Mouse (Mus musculus) lung, adult 2 months (tissue): ENCODE data around the gene Cdk11b. TPM values are rescaled to one million over a fixed set of nuclear protein-coding genes. Genes with fewer than 3 reads are reported as not detected.
"Not testable (repeated sequence)": the region's sequence is repeated elsewhere in the genome, so short reads cannot be mapped to it uniquely, and the experiment has no call there.

Experiments
- DNase-seq: peaks from one replicate; pipeline ENCODE4 v3.0.0; 2022
- H3K4me1 ChIP-seq: fragments of 200-500 bp; 2 replicates; pipeline ENCODE4 v1.6.1; 2011; ENCODE audit warnings: low read length; ENCODE audit not compliant: control insufficient read depth, insufficient read depth
- H3K4me3 ChIP-seq: fragments of 200-500 bp; replicated peaks from 2 replicates; pipeline ENCODE3; 2011; ENCODE audit warnings: low read depth, mild to moderate bottlenecking, control low read depth, low read length; ENCODE audit errors: extremely low read depth
- CTCF ChIP-seq: fragments of 200-500 bp; IDR thresholded peaks from 2 replicates; pipeline ENCODE4 v1.5.1; 2011; ENCODE audit warnings: mild to moderate bottlenecking, low read length, control low read depth; ENCODE audit not compliant: insufficient read depth
- POLR2A ChIP-seq: fragments of 200-500 bp; IDR thresholded peaks from 2 replicates; pipeline ENCODE4 v1.6.1; 2011; ENCODE audit warnings: low read depth, mild to moderate bottlenecking, control low read depth, low read length, borderline replicate concordance; ENCODE audit errors: extremely low read depth
- WGBS: fragments of 180-500 bp; shearing (Covaris S2); methylation state at CpG from one replicate; pipeline ENCODE4 v1.1.7; 2018; 5-methylcytosine and 5-hydroxymethylcytosine counted together
- polyA plus RNA-seq: library from polyadenylated mRNA; depleted of rRNA; stranded (reverse); fragments of >200 nt; gene quantifications from 2 replicates; pipeline ENCODE4 v1.2.3, GENCODE M21; 2012

Cdk11b gene
- polyA plus RNA-seq, 1 experiment = 29.1 TPM

DNA sequence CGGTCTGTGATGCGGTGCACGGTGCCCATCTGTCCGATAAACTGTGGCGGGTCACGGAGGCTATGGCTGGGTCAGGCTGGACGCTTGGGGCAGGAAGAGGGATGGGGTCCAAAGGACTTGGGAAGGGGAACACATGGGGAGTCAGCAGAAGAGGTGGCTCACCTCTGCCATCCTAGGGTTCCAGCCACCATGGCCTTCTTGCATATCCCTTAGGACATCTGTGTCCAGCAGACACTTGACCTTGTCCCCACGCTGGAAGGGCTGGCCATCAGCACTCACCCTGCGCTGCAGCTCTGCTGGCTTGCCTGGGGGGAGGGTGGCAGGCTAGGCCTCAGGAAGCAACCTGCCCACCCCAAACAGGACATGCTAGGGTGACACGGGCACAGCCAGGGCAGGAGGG, 34.3 kb downstream of the Cdk11b start:
- Histone ChIP-seq H3K4me3 (no peak overlapping the region), H3K4me1 (no peaks in the 10 kb centered on the region)
- TF ChIP-seq CTCF (no peak), POLR2A (no peak)
- WGBS = 89% methylated on average over 10 of the region's 10 CpGs
- DNase-seq = no peak

- 70% methylated on average over 12 of the region's 12 CpGs for WGBS
- TF ChIP-seq CTCF (no peak), POLR2A (no peak)
- DNase-seq = no peak
- Histone ChIP-seq H3K4me3 (no peak overlapping the region), H3K4me1 (no peaks in the 10 kb centered on the region)
Observed at GRCm38 (mm10) chr4:155660641-155661040, 36.0 kb downstream of the Cdk11b start.

- Histone ChIP-seq H3K4me3 (no peak overlapping the region), H3K4me1 (peaks cover 6% of the 10 kb centered on the region)
- TF ChIP-seq POLR2A = no peak
- TF ChIP-seq CTCF = no peak
- DNase-seq = no peak
Observed at GRCm38 (mm10) chr4:155666903-155667302, 42.2 kb downstream of the Cdk11b start.

- Histone ChIP-seq H3K4me1 (peaks cover 6% of the 10 kb centered on the region), H3K4me3 (peak within 1 kb of the TSS; percentile 84)
- TF ChIP-seq CTCF (no peak), POLR2A (0 out of 2 replicates have a peak, but pooled peaks have one; percentile 46)
- WGBS = under 1% methylated on average over 73 of the region's 73 CpGs
- DNase-seq = peak; percentile 97
Observed at GRCm38 (mm10) chr4:155668689-155669597, 44.3 kb downstream of the Cdk11b start, which contains the start of gene Mib2. Gene Mib2 (minus strand): TSS chr4:155669198.

DNA sequence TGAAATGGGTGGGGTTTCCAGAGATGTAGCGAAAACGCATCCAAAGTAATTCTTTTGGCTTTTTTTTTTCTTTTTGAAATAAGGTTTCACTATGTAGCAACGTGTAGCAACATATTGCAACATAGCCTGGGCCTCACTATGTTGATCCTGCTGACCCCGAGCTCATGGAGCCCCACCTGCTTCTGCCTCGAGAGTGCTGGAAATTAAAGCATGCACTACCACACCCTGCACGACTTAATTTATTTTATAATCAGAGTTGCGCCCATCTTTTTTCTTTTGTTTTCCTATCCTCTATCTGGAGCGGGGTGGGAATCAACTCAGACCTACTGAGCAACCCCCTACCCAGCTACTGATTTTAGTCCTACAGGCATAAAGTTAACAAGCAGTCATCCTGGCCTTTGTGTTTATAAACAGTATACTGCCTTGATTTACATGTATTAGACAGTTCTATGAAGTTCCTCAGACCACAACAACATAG, 45.0 kb downstream of the Cdk11b start:
- WGBS = 1% methylated on average over 8 of the region's 8 CpGs
- Histone ChIP-seq H3K4me3 (peak overlapping the region; percentile 84), H3K4me1 (peaks cover 6% of the 10 kb centered on the region)
- no peak for DNase-seq
- no peak for TF ChIP-seq CTCF
- TF ChIP-seq POLR2A = no peak

DNA sequence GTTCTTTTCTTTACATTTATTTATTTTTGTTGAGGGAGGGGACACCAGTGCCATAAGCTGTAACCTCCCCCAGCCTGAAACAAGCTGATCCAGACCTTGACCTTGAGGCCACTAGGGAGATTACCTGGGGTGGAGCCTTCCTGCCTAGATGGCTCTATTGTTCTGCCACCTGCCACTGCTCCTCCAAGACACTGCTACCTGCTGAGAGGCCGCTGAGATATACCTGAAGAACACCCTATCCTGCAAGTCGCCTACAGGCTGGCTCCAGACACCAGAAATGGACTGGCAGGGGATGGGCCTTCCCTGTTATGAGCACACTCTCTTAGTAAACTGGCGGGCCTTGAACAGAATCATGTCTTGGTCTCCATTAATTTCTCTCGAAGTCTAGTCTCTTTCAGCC, 45.6 kb downstream of the Cdk11b start:
- 79% methylated on average over 4 of the region's 4 CpGs for WGBS
- not testable (repeated sequence) for DNase-seq, H3K4me3 ChIP-seq, H3K4me1 ChIP-seq

DNA sequence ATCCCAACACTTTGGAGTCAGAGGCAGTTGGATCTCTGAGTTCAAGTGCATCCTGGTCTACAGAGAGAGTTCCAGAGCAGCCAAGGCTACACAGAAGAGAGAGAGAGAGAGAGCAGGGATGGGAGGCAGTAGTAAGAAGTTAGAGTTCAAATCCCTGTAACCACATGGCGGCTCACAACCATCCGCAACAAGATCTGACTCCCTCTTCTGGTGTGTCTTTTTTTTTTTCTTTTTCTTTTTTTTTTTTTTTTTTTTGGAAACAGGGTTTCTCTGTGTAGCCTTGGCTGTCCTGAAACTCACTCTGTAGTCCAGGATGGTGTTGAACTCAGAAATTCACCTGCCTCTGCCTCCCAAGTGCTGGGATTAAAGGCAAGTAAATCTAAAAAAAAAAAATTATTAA, 47.4 kb downstream of the Cdk11b start:
- TF ChIP-seq POLR2A (no peak), CTCF (no peak)
- H3K4me1 ChIP-seq = peaks cover 6% of the 10 kb centered on the region
- WGBS = 56% methylated on average over 2 of the region's 2 CpGs
- no peak for DNase-seq
- H3K4me3 ChIP-seq = no peak overlapping the region

DNA sequence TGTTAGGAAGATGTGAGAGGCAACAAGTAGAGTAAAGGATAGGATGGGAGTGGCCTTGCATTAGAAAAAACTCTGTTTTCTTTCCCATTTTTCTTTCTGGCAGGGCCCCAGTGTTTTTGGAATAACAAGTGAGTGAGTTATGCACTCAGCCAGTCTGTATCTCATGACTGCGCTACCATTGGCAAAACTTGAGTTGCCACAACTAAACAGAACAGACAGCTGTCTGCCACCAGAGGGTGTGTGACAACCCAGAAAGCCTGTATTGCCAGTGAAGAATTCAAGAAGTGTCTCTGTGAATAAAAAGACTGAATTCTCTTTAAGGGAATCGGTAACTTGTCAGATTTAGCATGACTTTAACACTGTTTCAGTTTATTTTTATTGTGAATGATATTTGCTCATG, 51.3 kb downstream of the Cdk11b start:
- no peaks in the 10 kb centered on the region for H3K4me1 ChIP-seq
- WGBS = 57% methylated on average over 2 of the region's 2 CpGs
- TF ChIP-seq CTCF (no peak), POLR2A (no peak)
- no peak overlapping the region for H3K4me3 ChIP-seq
- no peak for DNase-seq

DNA sequence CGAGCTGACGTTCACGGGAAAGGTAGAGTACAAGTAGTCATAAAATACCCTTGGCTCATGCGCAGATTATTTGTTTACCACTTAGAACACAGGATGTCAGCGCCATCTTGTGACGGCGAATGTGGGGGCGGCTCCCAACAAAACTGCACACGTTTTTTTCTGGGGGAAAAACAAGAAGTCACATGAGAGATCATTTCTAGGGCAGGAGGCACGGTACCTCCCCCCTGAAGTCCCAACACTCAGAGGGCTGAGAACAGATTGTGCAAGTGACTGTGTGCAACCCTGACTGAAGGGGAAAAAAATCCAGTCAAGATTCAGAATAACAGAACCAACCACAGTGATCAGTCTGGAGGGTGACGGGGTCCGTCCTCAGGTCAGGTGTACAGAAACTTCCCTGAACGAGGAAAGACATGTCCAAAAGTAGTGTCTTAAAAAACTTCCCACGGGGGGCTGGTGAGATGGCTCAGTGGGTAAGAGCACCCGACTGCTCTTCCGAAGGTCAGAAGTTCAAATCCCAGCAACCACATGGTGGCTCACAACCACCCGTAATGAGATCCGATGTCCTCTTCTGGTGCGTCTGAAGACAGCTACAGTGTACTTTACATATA, 59.1 kb downstream of the Cdk11b start:
- 85% methylated on average over 16 of the region's 19 CpGs for WGBS
- H3K4me1 ChIP-seq, H3K4me3 ChIP-seq: not testable (repeated sequence)

DNA sequence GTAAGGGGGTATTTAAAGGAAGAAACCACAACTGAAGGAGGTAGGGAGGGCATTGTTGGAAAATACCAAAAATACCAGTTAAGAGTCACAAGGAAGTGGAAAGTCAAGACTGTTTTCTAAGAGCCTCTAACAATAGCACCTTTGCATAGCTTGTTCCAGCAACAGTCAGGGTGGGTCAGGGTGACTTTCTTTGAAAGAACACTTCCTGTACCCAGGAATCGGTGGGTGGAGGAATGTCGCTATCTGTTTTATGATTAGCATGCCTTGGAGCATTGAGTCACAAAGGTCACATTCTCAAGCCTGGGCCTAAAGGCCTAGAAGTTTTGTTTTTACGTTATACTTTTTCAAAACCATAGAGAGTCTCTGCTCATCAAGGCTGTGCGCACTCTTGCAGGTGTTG, 63.1 kb downstream of the Cdk11b start:
- WGBS = 66% methylated on average over 4 of the region's 4 CpGs
- DNase-seq, H3K4me1 ChIP-seq, H3K4me3 ChIP-seq: not testable (repeated sequence)

More for the DNA sequence above, 59.1 kb downstream of the Cdk11b start:
- not testable (repeated sequence) for DNase-seq
